Mouse (Mus musculus) midbrain, embryonic 11.5 days (tissue): ENCODE data around the gene Plcb1. TPM values are rescaled to one million over a fixed set of nuclear protein-coding genes. Genes with fewer than 3 reads are reported as not detected.
A peak's percentile ranks its signal among the peaks of the same experiment; 100 is the strongest.

Experiments
- ATAC-seq: fragments of 200-750 bp; cut with Nextera tagmentation; 2 replicates; pipeline ENCODE4 v1.8.0; 2017; ENCODE audit warnings: moderate TSS enrichment, moderate library complexity; ENCODE audit not compliant: low FRiP score
- DNase-seq: peaks from one replicate; pipeline ENCODE4 v3.0.0; 2015; ENCODE audit warnings: low spot score; ENCODE audit errors: missing footprints
- H3K27ac ChIP-seq: fragments of 300-500 bp; sonication (generic); 2 replicates; pipeline ENCODE4 v1.5.1; 2014; ENCODE audit warnings: low read depth, low read length
- H3K27me3 ChIP-seq: fragments of 300-500 bp; sonication (generic); 2 replicates; pipeline ENCODE4 v1.6.1; 2014; ENCODE audit warnings: mild to moderate bottlenecking, low read length, moderate library complexity, mixed read lengths; ENCODE audit not compliant: control insufficient read depth, insufficient read depth
- H3K36me3 ChIP-seq: fragments of 300-500 bp; sonication (generic); 2 replicates; pipeline ENCODE4 v1.6.1; 2014; ENCODE audit warnings: mild to moderate bottlenecking, low read length, moderate library complexity, mixed read lengths; ENCODE audit not compliant: control insufficient read depth, insufficient read depth
- H3K4me1 ChIP-seq: fragments of 300-500 bp; sonication (generic); 2 replicates; pipeline ENCODE4 v1.6.1; 2014; ENCODE audit warnings: low read length; ENCODE audit not compliant: control insufficient read depth, insufficient read depth
- H3K4me2 ChIP-seq: fragments of 300-500 bp; sonication (generic); 2 replicates; pipeline ENCODE4 v1.6.1; 2014; ENCODE audit warnings: mild to moderate bottlenecking, moderate library complexity
- H3K4me3 ChIP-seq: fragments of 300-500 bp; sonication (generic); 2 replicates; pipeline ENCODE4 v1.5.1; 2014; ENCODE audit warnings: low read depth, low read length
- H3K9ac ChIP-seq: fragments of 300-500 bp; sonication (generic); 2 replicates; pipeline ENCODE4 v1.6.1; 2014; ENCODE audit warnings: low read length
- H3K9me3 ChIP-seq: fragments of 300-500 bp; sonication (generic); 2 replicates; pipeline ENCODE4 v1.6.1; 2016; ENCODE audit warnings: low read length; ENCODE audit not compliant: control insufficient read depth
- WGBS: fragments of 180-500 bp; shearing (Covaris S2); extraction: QIAGEN DNeasy Blood & Tissue Kit; methylation state at CpG from one replicate; pipeline ENCODE4 v1.1.7; 2014; 5-methylcytosine and 5-hydroxymethylcytosine counted together
- polyA plus RNA-seq: library from polyadenylated mRNA; unstranded; fragments of >200 nt; fragmentation: Nextera tagmentation; extraction: Ambion mirVana; gene quantifications from 2 replicates; pipeline ENCODE4 v1.2.1, GENCODE M21; 2014

The Plcb1 gene
- polyA plus RNA-seq, 1 experiment from 2014 or later: 6.1 TPM

GRCm38 (mm10) chr2:134891207-134891606 is 105.3 kb downstream of the Plcb1 start:
- Histone ChIP-seq H3K4me3 (no peak overlapping the region), H3K9me3 (no peaks in the 10 kb centered on the region), H3K36me3 (no peaks in the 10 kb centered on the region), H3K4me1 (no peaks in the 10 kb centered on the region), H3K27ac (no peak overlapping the region), H3K4me2 (no peak overlapping the region), H3K9ac (no peak overlapping the region), H3K27me3 (no peaks in the 10 kb centered on the region)
- ATAC-seq (no peak), DNase-seq (no peak)
- 74% methylated on average over 2 of the region's 2 CpGs for WGBS

- Histone ChIP-seq H3K4me3 (no peak overlapping the region), H3K9ac (no peak overlapping the region), H3K27ac (no peak overlapping the region), H3K4me1 (no peaks in the 10 kb centered on the region), H3K4me2 (no peak overlapping the region), H3K36me3 (no peaks in the 10 kb centered on the region), H3K27me3 (no peaks in the 10 kb centered on the region), H3K9me3 (no peaks in the 10 kb centered on the region)
- ATAC-seq (no peak), DNase-seq (no peak)
- 93% methylated on average over 4 of the region's 4 CpGs for WGBS
These were observed 108.9 kb downstream of the Plcb1 start for GRCm38 (mm10) chr2:134894776-134895175.

- DNase-seq (no peak), ATAC-seq (no peak)
- 83% methylated on average over 3 of the region's 3 CpGs for WGBS
- no peak overlapping the region for H3K4me2 ChIP-seq
- no peaks in the 10 kb centered on the region for H3K27me3 ChIP-seq
- H3K4me3 ChIP-seq: no peak overlapping the region
- no peaks in the 10 kb centered on the region for H3K9me3 ChIP-seq
- no peak overlapping the region for H3K9ac ChIP-seq
- H3K4me1 ChIP-seq: no peaks in the 10 kb centered on the region
- H3K36me3 ChIP-seq: no peaks in the 10 kb centered on the region
- H3K27ac ChIP-seq: no peak overlapping the region
These were observed 110.3 kb downstream of the Plcb1 start for GRCm38 (mm10) chr2:134896196-134896595.

- no peak for ATAC-seq
- H3K4me1 ChIP-seq: no peaks in the 10 kb centered on the region
- H3K36me3 ChIP-seq: no peaks in the 10 kb centered on the region
- no peaks in the 10 kb centered on the region for H3K9me3 ChIP-seq
- no peak for DNase-seq
- H3K27ac ChIP-seq: no peak overlapping the region
- H3K9ac ChIP-seq: no peak overlapping the region
- 90% methylated on average over 5 of the region's 5 CpGs for WGBS
- H3K4me2 ChIP-seq: no peak overlapping the region
- no peaks in the 10 kb centered on the region for H3K27me3 ChIP-seq
- H3K4me3 ChIP-seq: no peak overlapping the region
These were observed 111.2 kb downstream of the Plcb1 start for GRCm38 (mm10) chr2:134897083-134897482.

- H3K36me3 ChIP-seq: no peaks in the 10 kb centered on the region
- no peak for ATAC-seq
These were observed 115.7 kb downstream of the Plcb1 start for GRCm38 (mm10) chr2:134901521-134901920.

GRCm38 (mm10) chr2:134910882-134911281 is 125.0 kb downstream of the Plcb1 start:
- ATAC-seq (peak; percentile 85), DNase-seq (peak; percentile 86)
- no peak overlapping the region for H3K27ac ChIP-seq
- no peaks in the 10 kb centered on the region for H3K9me3 ChIP-seq
- no peaks in the 10 kb centered on the region for H3K27me3 ChIP-seq
- no peak overlapping the region for H3K4me3 ChIP-seq
- no peaks in the 10 kb centered on the region for H3K4me1 ChIP-seq
- 46% methylated on average over 1 of the region's 1 CpGs for WGBS
- H3K9ac ChIP-seq: no peak overlapping the region
- H3K4me2 ChIP-seq: no peak overlapping the region
- H3K36me3 ChIP-seq: no peaks in the 10 kb centered on the region

More at GRCm38 (mm10) chr2:134901521-134901920, 115.7 kb downstream of the Plcb1 start:
- Histone ChIP-seq H3K27ac (no peak overlapping the region), H3K9me3 (no peaks in the 10 kb centered on the region), H3K4me1 (no peaks in the 10 kb centered on the region), H3K4me3 (no peak overlapping the region), H3K9ac (no peak overlapping the region), H3K4me2 (no peak overlapping the region), H3K27me3 (no peaks in the 10 kb centered on the region)
- DNase-seq: no peak
- WGBS: 81% methylated on average over 2 of the region's 2 CpGs

GRCm38 (mm10) chr2:134911360-134911759 is 125.5 kb downstream of the Plcb1 start:
- 85% methylated on average over 6 of the region's 6 CpGs for WGBS

GRCm38 (mm10) chr2:134912616-134913015 is 126.7 kb downstream of the Plcb1 start:
- Histone ChIP-seq H3K4me2 (no peak overlapping the region), H3K9ac (no peak overlapping the region), H3K4me1 (no peaks in the 10 kb centered on the region), H3K27ac (no peak overlapping the region), H3K27me3 (no peaks in the 10 kb centered on the region), H3K9me3 (no peaks in the 10 kb centered on the region), H3K36me3 (no peaks in the 10 kb centered on the region), H3K4me3 (no peak overlapping the region)
- 85% methylated on average over 2 of the region's 2 CpGs for WGBS
- DNase-seq (no peak), ATAC-seq (no peak)

More at GRCm38 (mm10) chr2:134911360-134911759, 125.5 kb downstream of the Plcb1 start:
- Histone ChIP-seq H3K27me3 (no peaks in the 10 kb centered on the region), H3K27ac (no peak overlapping the region), H3K9me3 (no peaks in the 10 kb centered on the region), H3K36me3 (no peaks in the 10 kb centered on the region), H3K9ac (no peak overlapping the region), H3K4me1 (no peaks in the 10 kb centered on the region), H3K4me3 (no peak overlapping the region), H3K4me2 (no peak overlapping the region)
- ATAC-seq: peak; percentile 31
- DNase-seq: peak; percentile 57

- Histone ChIP-seq H3K4me2 (no peak overlapping the region), H3K27ac (no peak overlapping the region), H3K27me3 (no peaks in the 10 kb centered on the region), H3K36me3 (no peaks in the 10 kb centered on the region), H3K9ac (no peak overlapping the region), H3K4me1 (no peaks in the 10 kb centered on the region), H3K9me3 (no peaks in the 10 kb centered on the region), H3K4me3 (no peak overlapping the region)
- no peak for ATAC-seq
- 68% methylated on average over 3 of the region's 3 CpGs for whole genome bisulfite sequencing
- DNase-seq: no peak
These were observed 127.7 kb downstream of the Plcb1 start for GRCm38 (mm10) chr2:134913542-134913941.
